Mouse (Mus musculus) brain, embryonic 14.5 days (tissue): Measurements from ENCODE around the gene Isy1. TPM values are rescaled to one million over a fixed set of nuclear protein-coding genes. Genes with fewer than 3 reads are reported as not detected.

Experiments used
- DNase-seq: peaks from one replicate; pipeline ENCODE4 v3.0.0-alpha.2; 2011; ENCODE audit warnings: low read depth
- CTCF ChIP-seq: fragments of 200-500 bp; IDR thresholded peaks from 2 replicates; pipeline ENCODE4 v1.5.1; 2012; ENCODE audit warnings: inconsistent platforms, mild to moderate bottlenecking, moderate library complexity, borderline replicate concordance; ENCODE audit not compliant: insufficient read depth, insufficient read length; ENCODE audit errors: extremely low read depth
- POLR2A ChIP-seq: fragments of 200-500 bp; IDR thresholded peaks from 2 replicates; pipeline ENCODE4 v1.6.1; 2012; ENCODE audit warnings: mild to moderate bottlenecking, inconsistent platforms, borderline replicate concordance; ENCODE audit not compliant: poor library complexity, insufficient read depth, insufficient read length, severe bottlenecking; ENCODE audit errors: extremely low read depth
- polyA plus RNA-seq: library from polyadenylated mRNA; depleted of rRNA; stranded (reverse); fragments of >200 nt; gene quantifications from 2 replicates; pipeline ENCODE4 v1.2.3, GENCODE M21; 2012

The Isy1 gene
- polyA plus RNA-seq, 1 experiment: 38.3 TPM

DNA sequence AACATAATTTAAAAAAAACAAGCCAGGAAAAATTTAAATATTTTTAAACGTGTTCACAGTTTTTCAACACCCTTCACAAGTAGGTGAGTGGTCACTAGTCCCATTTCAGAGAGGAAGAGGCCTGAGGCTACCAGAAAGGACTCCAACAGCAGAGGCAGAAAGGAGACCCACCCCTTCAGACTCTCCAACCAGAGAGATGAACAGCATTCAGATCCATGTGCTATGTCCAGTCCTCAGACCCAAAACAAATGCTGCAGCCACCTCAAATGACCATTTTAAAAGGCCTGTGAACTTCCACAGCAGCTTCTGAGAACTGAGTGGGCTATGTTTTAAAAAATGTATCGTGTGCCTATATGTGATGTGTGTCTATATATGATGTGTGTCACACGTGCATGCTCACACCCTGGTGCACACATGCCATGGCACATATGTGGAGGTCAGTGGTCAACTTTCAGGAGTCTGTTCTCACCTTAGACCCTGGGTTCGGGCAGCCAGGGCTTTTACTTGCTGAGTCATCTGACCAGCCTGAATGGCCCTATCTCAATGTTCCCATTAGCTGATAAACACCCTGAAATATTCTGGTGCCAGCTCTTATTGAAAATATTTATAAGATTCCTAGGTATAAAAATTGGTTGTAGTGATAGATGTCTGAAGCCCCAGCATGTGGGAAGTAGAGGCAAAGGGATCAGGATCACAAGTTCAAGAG is 30.7 kb downstream of the Isy1 start:
- no peak for TF ChIP-seq CTCF
- no peak for TF ChIP-seq POLR2A
- DNase-seq: no peak

DNA sequence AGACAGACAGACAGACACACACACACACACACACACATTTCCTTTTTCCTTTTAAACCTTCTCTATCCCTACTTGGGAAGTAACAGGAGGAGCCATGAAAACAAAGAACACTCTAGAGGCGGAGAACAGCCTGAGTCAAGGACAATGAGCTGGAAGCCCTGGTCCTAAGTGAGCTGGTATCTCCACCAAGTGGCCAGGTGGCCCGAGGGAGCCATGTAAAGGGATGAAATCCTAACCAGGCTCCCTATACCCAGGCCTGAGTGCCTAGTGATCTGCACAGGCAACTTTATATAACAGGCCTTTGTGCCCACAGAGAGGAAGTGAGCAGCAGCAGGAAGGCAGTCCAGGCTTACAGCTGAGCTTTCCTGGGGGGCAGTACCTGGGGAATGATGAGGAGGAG is 31.7 kb downstream of the Isy1 start:
- no peak for TF ChIP-seq CTCF
- TF ChIP-seq POLR2A: no peak
- DNase-seq: no peak

GRCm38 (mm10) chr6:87806028-87806427 is 32.6 kb downstream of the Isy1 start:
- no peak for TF ChIP-seq CTCF
- TF ChIP-seq POLR2A: no peak
- no peak for DNase-seq

DNA sequence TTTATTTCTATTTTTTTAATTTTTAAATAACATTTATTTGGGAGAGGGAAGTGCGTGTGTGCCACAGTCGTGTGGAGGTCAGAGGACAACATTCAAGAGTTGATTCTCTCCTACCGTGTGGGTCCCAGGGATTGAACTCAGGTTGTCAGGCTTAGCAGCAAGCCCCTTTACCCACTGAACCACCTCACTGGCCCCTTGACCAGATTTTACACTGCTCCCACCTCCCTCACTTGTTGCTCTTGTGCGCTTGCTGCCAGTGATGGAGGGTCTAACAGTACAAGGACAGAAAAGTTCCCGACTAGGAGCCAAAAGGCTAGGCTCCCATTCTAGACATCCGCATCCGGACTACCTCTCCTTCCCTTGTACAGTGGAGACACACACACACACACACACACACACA is 33.1 kb downstream of the Isy1 start:
- no peak for DNase-seq
- no peak for TF ChIP-seq CTCF
- TF ChIP-seq POLR2A: no peak

DNA sequence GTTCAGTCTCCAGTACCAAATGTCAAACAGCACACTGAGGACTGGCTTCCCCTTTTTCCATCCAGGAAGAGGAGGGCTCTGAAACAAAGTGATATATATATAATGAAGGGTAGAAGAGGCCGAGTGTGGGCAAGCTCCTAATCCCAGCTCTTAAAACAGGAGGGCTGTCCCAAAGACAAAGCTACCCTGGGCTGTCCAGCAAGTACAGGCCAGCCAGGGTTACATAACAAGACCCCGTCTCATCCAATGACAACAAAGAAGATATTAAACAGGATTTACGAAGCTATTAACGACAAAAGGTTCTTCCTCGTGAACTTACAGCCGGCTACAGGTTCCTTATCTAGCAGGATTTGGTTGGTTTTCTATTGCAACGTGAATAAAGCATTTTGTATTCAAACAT is 33.7 kb downstream of the Isy1 start:
- TF ChIP-seq POLR2A (no peak), CTCF (no peak)
- DNase-seq: no peak

DNA sequence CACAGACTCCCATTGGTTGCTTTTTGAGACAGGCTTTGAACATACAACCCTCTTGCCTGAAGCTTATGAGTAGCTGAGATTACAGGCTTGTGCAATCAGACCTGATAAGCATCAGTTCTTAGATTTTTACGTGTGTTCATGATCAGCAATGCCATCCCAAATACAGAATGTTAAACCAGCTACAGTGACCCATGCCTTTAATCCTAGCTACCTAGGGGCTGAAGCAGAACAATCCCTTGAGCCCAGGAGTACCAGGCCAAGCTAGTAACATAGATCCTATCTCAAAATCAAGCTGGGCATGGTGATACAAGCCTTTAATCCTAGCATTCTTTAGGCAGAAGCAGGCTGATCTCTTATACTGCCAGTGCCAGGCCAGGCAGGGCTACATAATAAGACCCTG is 34.6 kb downstream of the Isy1 start:
- no peak for DNase-seq
- TF ChIP-seq CTCF (no peak), POLR2A (no peak)

- no peak for DNase-seq
- TF ChIP-seq CTCF (no peak), POLR2A (no peak)
Observed at GRCm38 (mm10) chr6:87802462-87802861, 36.1 kb downstream of the Isy1 start.

- no peak for DNase-seq
Observed at GRCm38 (mm10) chr6:87799576-87799975, 39.0 kb downstream of the Isy1 start.

GRCm38 (mm10) chr6:87797321-87797720 is 41.3 kb downstream of the Isy1 start:
- TF ChIP-seq POLR2A (no peak), CTCF (no peak)
- no peak for DNase-seq

More at GRCm38 (mm10) chr6:87799576-87799975, 39.0 kb downstream of the Isy1 start:
- TF ChIP-seq POLR2A (no peak), CTCF (no peak)

GRCm38 (mm10) chr6:87796251-87796880 is 42.2 kb downstream of the Isy1 start:
- TF ChIP-seq POLR2A (no peak), CTCF (no peak)
- no peak for DNase-seq

GRCm38 (mm10) chr6:87795385-87796150 is 43.0 kb downstream of the Isy1 start:
- no peak for TF ChIP-seq CTCF
- no peak for TF ChIP-seq POLR2A
- no peak for DNase-seq
